Mouse (Mus musculus) olfactory bulb, adult 2 months (tissue): ENCODE results near the gene Elovl1.

Experiments
- CTCF ChIP-seq: fragments of 200-500 bp; IDR thresholded peaks from 2 replicates; pipeline ENCODE4 v1.5.1; 2012; ENCODE audit warnings: low read depth, mild to moderate bottlenecking, low read length, moderate library complexity; ENCODE audit not compliant: insufficient read depth
- POLR2A ChIP-seq: fragments of 200-500 bp; IDR thresholded peaks from 2 replicates; pipeline ENCODE4 v1.6.1; 2012; ENCODE audit warnings: mild to moderate bottlenecking, low read depth, low read length, moderate library complexity; ENCODE audit not compliant: insufficient read depth

DNA sequence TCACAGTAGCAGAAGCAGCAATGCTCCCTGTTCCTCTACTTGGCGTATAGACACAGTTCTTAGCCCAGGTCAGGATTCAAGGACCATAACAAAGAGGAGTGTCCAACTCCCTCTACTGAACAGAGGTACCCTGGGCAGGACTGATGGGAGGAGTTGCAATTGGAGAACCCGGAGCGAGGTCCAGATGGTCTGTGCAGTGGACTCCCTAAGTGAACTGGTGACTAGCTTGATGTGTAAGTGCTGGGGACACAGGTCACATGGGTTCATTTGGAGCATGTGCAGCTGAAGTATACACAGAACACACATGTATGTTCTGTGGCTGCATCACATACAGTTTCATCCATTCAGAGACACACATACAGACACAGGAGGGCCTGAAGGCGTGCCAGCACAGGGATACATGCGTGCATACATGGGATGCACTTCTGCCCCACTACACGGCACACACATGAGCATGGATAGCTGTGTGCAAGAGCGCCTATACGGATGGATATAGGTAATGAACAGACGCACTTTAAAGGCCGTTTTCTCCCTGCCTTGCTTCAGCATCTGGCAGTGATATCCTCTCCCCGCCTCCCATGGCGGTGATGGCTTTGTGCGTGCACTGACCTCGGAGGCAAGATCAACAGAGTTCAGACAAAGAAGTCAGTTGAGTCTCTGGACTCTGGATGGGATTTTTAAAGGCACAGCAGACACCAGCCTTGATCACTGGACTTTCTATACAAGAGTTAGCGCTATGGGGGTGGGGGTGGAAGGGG, 49.1 kb downstream of the Elovl1 start:
- TF ChIP-seq POLR2A (no peak), CTCF (no peak)
